14 mouse cellular contexts compared by ENCODE assay signal in the genomic region with DNA sequence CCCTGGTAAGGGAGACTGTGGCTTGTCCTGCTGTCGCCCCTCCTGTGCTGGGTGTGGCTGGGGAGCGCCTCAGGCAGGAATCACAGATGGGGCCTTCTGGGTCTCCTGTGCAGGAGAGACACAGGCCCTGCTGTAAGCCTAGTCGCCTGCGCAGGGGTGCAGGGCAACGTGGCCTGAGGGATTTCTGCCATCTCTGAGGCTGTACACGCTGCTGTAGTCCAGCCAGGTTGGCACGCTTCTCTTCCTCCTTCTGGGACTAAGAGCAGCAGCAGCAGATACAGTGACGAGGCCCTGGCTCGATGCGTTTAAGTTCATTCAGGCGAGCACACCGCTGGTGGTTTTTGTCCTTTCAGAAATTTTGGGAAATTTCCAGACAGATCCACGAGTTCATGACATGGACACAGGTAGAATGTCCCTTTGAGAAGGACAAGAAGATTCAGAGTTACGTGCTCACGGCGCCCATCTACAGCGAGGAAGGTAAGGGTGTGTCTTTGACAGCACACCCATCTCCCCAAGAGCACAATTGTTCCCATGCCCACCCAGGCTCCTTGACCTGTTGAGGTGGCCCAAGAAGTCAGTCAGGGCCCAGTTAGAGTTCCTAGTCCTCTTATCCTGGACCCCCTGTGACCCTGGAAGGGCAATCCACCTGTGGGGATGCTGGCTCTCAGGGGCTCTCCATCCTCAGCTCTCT.
"Had no signal": no experiment of that assay in that cellular context is flagged by ENCODE, and none has a peak within 500 bp of the region (broad histone marks: within the 10 kb centered on the region; RNA-seq: fewer than 3 reads in every experiment).

No protein-coding gene starts in this region.

- ATAC-seq: hindbrain, postnatal 0 days; liver, embryonic 12.5 days; midbrain, embryonic 13.5 days had no signal

- H3K27me3 ChIP-seq: hindbrain, embryonic 13.5 days; liver, embryonic 12.5 days; midbrain, embryonic 13.5 days; stomach, embryonic 15.5 days had no signal

- H3K9ac ChIP-seq: hindbrain, embryonic 13.5 days; liver, embryonic 12.5 days; lung, embryonic 15.5 days; midbrain, embryonic 13.5 days; stomach, embryonic 15.5 days had no signal

- H3K4me3 ChIP-seq: hindbrain, embryonic 13.5 days; liver, embryonic 12.5 days; lung, embryonic 15.5 days; megakaryocyte, embryonic 14.5 days; midbrain, embryonic 13.5 days; stomach, embryonic 15.5 days had no signal

- H3K4me1 ChIP-seq: hindbrain, embryonic 13.5 days; liver, embryonic 12.5 days; midbrain, embryonic 13.5 days; stomach, embryonic 15.5 days had no signal

- H3K4me2 ChIP-seq: hindbrain, embryonic 13.5 days; liver, embryonic 12.5 days; lung, embryonic 15.5 days; midbrain, embryonic 13.5 days; stomach, embryonic 15.5 days had no signal

- DNase-seq: kidney, adult 11 months; kidney, adult 9 months; kidney, postnatal 14 days; lung, postnatal 14 days; right cerebral cortex, postnatal 14 days; thymus, postnatal 36 days had no signal

- H3K36me3 ChIP-seq: hindbrain, embryonic 13.5 days; liver, embryonic 12.5 days; lung, embryonic 15.5 days; midbrain, embryonic 13.5 days; stomach, embryonic 15.5 days had no signal

- H3K27ac ChIP-seq: hindbrain, embryonic 13.5 days; hindbrain, postnatal 0 days; liver, embryonic 12.5 days; lung, embryonic 15.5 days; macrophage; midbrain, embryonic 13.5 days; stomach, embryonic 15.5 days had no signal

- H3K9me3 ChIP-seq: hindbrain, embryonic 13.5 days; liver, embryonic 12.5 days; lung, embryonic 15.5 days; megakaryocyte, embryonic 14.5 days; midbrain, embryonic 13.5 days; stomach, embryonic 15.5 days had no signal
